Mouse (Mus musculus) hindbrain, embryonic 15.5 days (tissue): ENCODE measurements around the gene Olfr20. TPM values are rescaled to one million over a fixed set of nuclear protein-coding genes. Genes with fewer than 3 reads are reported as not detected.

Experiments
- ATAC-seq: fragments of 200-750 bp; cut with Nextera tagmentation; 2 replicates; pipeline ENCODE4 v1.8.0; 2017; ENCODE audit warnings: low read depth, moderate number of reproducible peaks, moderate TSS enrichment; ENCODE audit not compliant: low FRiP score
- H3K27ac ChIP-seq: fragments of 300-500 bp; sonication (generic); replicated peaks from 2 replicates; pipeline ENCODE4 v1.5.1; 2015; ENCODE audit warnings: mild to moderate bottlenecking, inconsistent platforms
- H3K27me3 ChIP-seq: fragments of 300-500 bp; sonication (generic); 2 replicates; pipeline ENCODE4 v1.6.1; 2015; ENCODE audit warnings: control low read depth, inconsistent platforms
- H3K36me3 ChIP-seq: fragments of 300-500 bp; sonication (generic); 2 replicates; pipeline ENCODE4 v1.6.1; 2015; ENCODE audit warnings: control low read depth, inconsistent platforms
- H3K4me1 ChIP-seq: fragments of 300-500 bp; sonication (generic); replicated peaks from 2 replicates; pipeline ENCODE4 v1.6.1; 2015; ENCODE audit warnings: control low read depth, inconsistent platforms
- H3K4me2 ChIP-seq: fragments of 300-500 bp; sonication (generic); 2 replicates; pipeline ENCODE4 v1.6.1; 2015; ENCODE audit warnings: moderate library complexity, mild to moderate bottlenecking, inconsistent platforms
- H3K4me3 ChIP-seq: fragments of 300-500 bp; sonication (generic); 2 replicates; pipeline ENCODE4 v1.5.1; 2015; ENCODE audit warnings: mild to moderate bottlenecking, inconsistent platforms
- H3K9ac ChIP-seq: fragments of 300-500 bp; sonication (generic); 2 replicates; pipeline ENCODE4 v1.6.1; 2015; ENCODE audit warnings: inconsistent platforms
- H3K9me3 ChIP-seq: fragments of 300-500 bp; sonication (generic); 2 replicates; pipeline ENCODE4 v1.6.1; 2016; ENCODE audit warnings: control low read depth, inconsistent platforms
- WGBS: fragments of 180-500 bp; shearing (Covaris S2); methylation state at CpG from one replicate; pipeline ENCODE4 v1.1.7; 2015; 5-methylcytosine and 5-hydroxymethylcytosine counted together
- polyA plus RNA-seq: library from polyadenylated mRNA; unstranded; fragments of >200 nt; fragmentation: Nextera tagmentation; extraction: Ambion mirVana; gene quantifications from 2 replicates; pipeline ENCODE4 v1.2.1, GENCODE M21; 2015

The Olfr20 gene
- polyA plus RNA-seq, 1 experiment from 2014 or later, result not detected

DNA sequence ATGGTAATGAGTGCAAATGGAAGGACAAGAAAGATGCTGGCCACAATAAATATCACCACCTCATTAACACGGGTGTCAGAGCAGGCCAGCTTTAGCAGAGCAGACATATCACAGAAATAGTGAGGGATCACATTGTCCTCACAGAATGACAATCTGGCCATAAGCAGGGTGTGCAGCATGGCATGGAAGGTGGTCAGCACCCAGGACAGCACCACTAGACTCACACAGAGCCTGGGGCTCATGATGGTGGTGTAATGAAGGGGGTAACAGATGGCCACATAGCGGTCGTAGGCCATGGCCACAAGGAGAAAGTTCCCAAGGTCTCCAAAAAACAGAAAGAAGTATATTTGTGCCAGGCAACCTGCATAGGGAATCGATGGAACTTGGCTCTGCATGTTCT, 44.8 kb downstream of the Olfr20 start:
- 83% methylated on average over 4 of the region's 4 CpGs for WGBS
- Histone ChIP-seq H3K36me3 (no peaks in the 10 kb centered on the region), H3K9ac (no peak overlapping the region), H3K4me2 (no peak overlapping the region), H3K27me3 (no peaks in the 10 kb centered on the region), H3K4me3 (no peak overlapping the region), H3K27ac (no peak overlapping the region), H3K4me1 (no peaks in the 10 kb centered on the region), H3K9me3 (no peaks in the 10 kb centered on the region)
- ATAC-seq, result no peak

GRCm38 (mm10) chr11:73399514-73399913, 48.9 kb downstream of the Olfr20 start, which contains the start of gene Olfr1:
Olfr1 (minus strand) TSS chr11:73399614.
- Histone ChIP-seq H3K27me3 (no peaks in the 10 kb centered on the region), H3K4me1 (no peaks in the 10 kb centered on the region), H3K9me3 (no peaks in the 10 kb centered on the region), H3K4me3 (no peak within 1 kb of the TSS), H3K36me3 (no peaks in the 10 kb centered on the region), H3K27ac (no peak within 1 kb of the TSS), H3K4me2 (no peak within 1 kb of the TSS), H3K9ac (no peak within 1 kb of the TSS)
- ATAC-seq, result no peak

Other genes with a start within 250 kb of the Olfr20 start
- gene Haspin, start 212.5 kb upstream of the Olfr20 start, polyA plus RNA-seq, result 4.0 TPM in 2 replicates
- gene P2rx5, start 190.4 kb upstream of the Olfr20 start, polyA plus RNA-seq, result 0.43 and 0.49 TPM in 2 replicates
- gene Emc6, start 173.7 kb upstream of the Olfr20 start, polyA plus RNA-seq, result 126 and 131 TPM in 2 replicates
- gene Tax1bp3, start 173.7 kb upstream of the Olfr20 start, polyA plus RNA-seq, result 131 TPM in 2 replicates
- gene Ctns, start 151.7 kb upstream of the Olfr20 start, polyA plus RNA-seq, result 16.2 and 18.4 TPM in 2 replicates
- gene Shpk, start 151.3 kb upstream of the Olfr20 start, polyA plus RNA-seq, result 2.6 and 2.9 TPM in 2 replicates
- 0.41 and 0.68 TPM in 2 replicates for gene Trpv1, start 116.5 kb upstream of the Olfr20 start, polyA plus RNA-seq
- 0.22 and 0.25 TPM in 2 replicates for gene Trpv3, start 83.4 kb upstream of the Olfr20 start, polyA plus RNA-seq
- gene Aspa, start 21.2 kb upstream of the Olfr20 start, polyA plus RNA-seq, result 2.0 and 2.2 TPM in 2 replicates
- gene Gm49340, start 21.0 kb upstream of the Olfr20 start, polyA plus RNA-seq, result not detected in 2 replicates
- 0.25 TPM in 1 of 2 replicates, not detected in the other for gene Spata22, start 21.0 kb upstream of the Olfr20 start, polyA plus RNA-seq
- not detected in 2 replicates for gene Olfr376, start 20.5 kb downstream of the Olfr20 start, polyA plus RNA-seq
- gene Olfr1, start 48.8 kb downstream of the Olfr20 start, polyA plus RNA-seq, result not detected in 2 replicates
- gene Olfr378, start 77.7 kb downstream of the Olfr20 start, polyA plus RNA-seq, result not detected in 2 replicates
- not detected in 2 replicates for gene Olfr380, start 106.7 kb downstream of the Olfr20 start, polyA plus RNA-seq
- gene Olfr381, start 140.8 kb downstream of the Olfr20 start, polyA plus RNA-seq, result not detected in 2 replicates
- gene Olfr382, start 166.4 kb downstream of the Olfr20 start, polyA plus RNA-seq, result not detected in 2 replicates
- gene Olfr385, start 242.2 kb downstream of the Olfr20 start, polyA plus RNA-seq, result not detected in 2 replicates
- not detected in 2 replicates for gene Olfr384, start 247.8 kb downstream of the Olfr20 start, polyA plus RNA-seq